Mouse (Mus musculus): ENCODE measurements around the gene Plekhd1. TPM values are rescaled to one million over a fixed set of nuclear protein-coding genes. Genes with fewer than 3 reads are reported as not detected.

Plekhd1 gene
- polyA plus RNA-seq, 1 experiment, result not detected

- TF ChIP-seq GATA1 (IDR thresholded peaks at IDR 0.05; ENCODE audit: low read length), result no peak
Observed at GRCm38 (mm10) chr12:80759713-80760395, 67.5 kb downstream of the Plekhd1 start.

GRCm38 (mm10) chr12:80760396-80760801 is 68.0 kb downstream of the Plekhd1 start, which contains the start of gene Ccdc177:
Gene Ccdc177, minus strand, starts transcription at chr12:80760687.
- no peak for TF ChIP-seq GATA1 (IDR thresholded peaks at IDR 0.05; ENCODE audit: low read length)

GRCm38 (mm10) chr12:80762982-80763381 is 70.6 kb downstream of the Plekhd1 start:
- no peak for TF ChIP-seq GATA1 (IDR thresholded peaks at IDR 0.05; ENCODE audit: low read length)

DNA sequence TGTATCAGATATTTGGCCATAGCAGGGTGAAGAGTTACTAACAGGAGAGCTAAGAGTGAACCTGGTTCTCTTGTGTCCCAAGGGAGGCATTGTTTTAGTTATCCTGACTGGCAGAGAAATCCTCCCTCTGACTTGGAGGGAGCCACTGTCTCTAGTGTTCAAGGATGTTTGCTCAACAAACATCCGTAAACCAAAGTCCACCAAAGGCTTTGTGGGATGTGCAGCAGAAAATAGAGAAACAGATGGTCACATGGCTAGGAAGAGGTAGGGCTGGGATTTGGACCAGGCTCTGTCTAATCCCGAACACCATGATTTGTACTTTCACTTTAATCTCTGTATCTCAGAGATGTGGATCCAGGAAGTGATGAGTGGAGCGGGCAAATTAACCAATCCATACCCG is 71.7 kb downstream of the Plekhd1 start:
- no peak for TF ChIP-seq GATA1 (IDR thresholded peaks at IDR 0.05; ENCODE audit: low read length)

DNA sequence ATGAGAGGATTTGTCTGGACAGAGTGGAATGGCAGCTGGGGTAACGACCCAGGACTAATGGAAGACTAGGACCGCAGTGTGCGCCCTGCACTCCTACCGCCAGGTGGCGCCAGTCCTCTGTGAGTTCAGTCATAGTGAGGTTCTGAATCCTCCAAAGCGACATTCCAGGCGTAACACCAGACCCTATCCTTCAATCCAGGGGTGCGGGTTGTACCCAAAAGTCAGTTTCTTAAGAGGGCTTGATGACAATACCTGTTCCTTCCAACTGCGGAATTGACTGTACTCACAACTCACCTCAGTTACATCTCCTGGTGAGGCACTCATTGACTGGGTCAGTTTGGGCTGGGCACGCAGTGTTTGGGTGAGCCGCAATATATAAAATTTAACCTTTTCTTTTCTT is 77.3 kb downstream of the Plekhd1 start:
- TF ChIP-seq GATA1 (IDR thresholded peaks at IDR 0.05; ENCODE audit: low read length), result no peak

Other genes starting within 250 kb of the Plekhd1 start
- gene Exd2, start 229.5 kb upstream of the Plekhd1 start, polyA plus RNA-seq (2012), result 2.0 and 3.0 TPM in 2 replicates
- not detected in 2 replicates for gene Galnt16, start 174.3 kb upstream of the Plekhd1 start, polyA plus RNA-seq (2012)
- gene Slc39a9, start 48.7 kb upstream of the Plekhd1 start, polyA plus RNA-seq (2012), result 15.7 and 17.9 TPM in 2 replicates
- gene Erh, start 48.2 kb upstream of the Plekhd1 start, polyA plus RNA-seq (2012), result 20.0 and 67.6 TPM in 2 replicates
- gene Ccdc177, start 68.1 kb downstream of the Plekhd1 start, polyA plus RNA-seq (2012), result not detected in 2 replicates
- gene Susd6, start 97.9 kb downstream of the Plekhd1 start, polyA plus RNA-seq (2012), result 22.0 and 22.1 TPM in 2 replicates